Mouse (Mus musculus) liver, embryonic 14.5 days (tissue): Measurements from ENCODE around the gene Mical3. TPM values are rescaled to one million over a fixed set of nuclear protein-coding genes. Genes with fewer than 3 reads are reported as not detected.

Experiments
- ATAC-seq: fragments of 200-750 bp; cut with Nextera tagmentation; 2 replicates; pipeline ENCODE4 v1.8.0; 2017; ENCODE audit warnings: moderate number of reproducible peaks, mild to moderate bottlenecking, moderate library complexity; ENCODE audit not compliant: insufficient read depth
- DNase-seq, 3 experiments: peaks; one replicate each; pipeline ENCODE4 v3.0.0-alpha.2; 2012 to 2013; ENCODE audit warnings: low read depth in 3 of 3, low spot score in 3 of 3
- H3K27ac ChIP-seq: fragments of 300-500 bp; sonication (generic); 2 replicates; pipeline ENCODE4 v1.5.1; 2014; ENCODE audit warnings: moderate library complexity, mild to moderate bottlenecking, control low read depth, inconsistent platforms
- H3K27me3 ChIP-seq: fragments of 300-500 bp; sonication (generic); 2 replicates; pipeline ENCODE4 v1.6.1; 2014; ENCODE audit warnings: mild to moderate bottlenecking, low read length, moderate library complexity; ENCODE audit not compliant: control insufficient read depth, insufficient read depth
- H3K36me3 ChIP-seq: fragments of 300-500 bp; sonication (generic); replicated peaks from 2 replicates; pipeline ENCODE4 v1.6.1; 2014; ENCODE audit warnings: low read depth; ENCODE audit not compliant: control insufficient read depth, insufficient read depth
- H3K4me1 ChIP-seq, 2 experiments: fragments of 200-500 bp in 1 of 2; fragments of 300-500 bp in 1 of 2; sonication (generic) in 1 of 2; replicated peaks; 2 replicates each; pipeline ENCODE4 v1.6.1; 2012 to 2014; ENCODE audit warnings: antibody characterized with exemption in 1 of 2, inconsistent platforms in 1 of 2, low read length in 1 of 2; ENCODE audit not compliant: control insufficient read depth in 2 of 2, insufficient read depth in 2 of 2
- H3K4me2 ChIP-seq: fragments of 300-500 bp; sonication (generic); 2 replicates; pipeline ENCODE4 v1.6.1; 2014; ENCODE audit warnings: low read depth, mild to moderate bottlenecking, control low read depth, moderate library complexity
- H3K4me3 ChIP-seq, 2 experiments: fragments of 200-500 bp in 1 of 2; fragments of 300-500 bp in 1 of 2; sonication (generic) in 1 of 2; 2 replicates each; pipeline ENCODE4 v1.5.1; 2012 to 2014; ENCODE audit warnings: low read depth in 2 of 2, low read length in 2 of 2, mild to moderate bottlenecking in 2 of 2, control low read depth in 1 of 2, inconsistent platforms in 1 of 2, moderate library complexity in 1 of 2; ENCODE audit not compliant: insufficient read depth in 1 of 2
- H3K9ac ChIP-seq: fragments of 300-500 bp; sonication (generic); replicated peaks from 2 replicates; pipeline ENCODE4 v1.6.1; 2014; ENCODE audit warnings: mild to moderate bottlenecking, control low read depth, moderate library complexity
- H3K9me3 ChIP-seq: fragments of 300-500 bp; sonication (generic); 2 replicates; pipeline ENCODE4 v1.6.1; 2016; ENCODE audit warnings: low read length, mixed read lengths; ENCODE audit not compliant: control insufficient read depth
- CTCF ChIP-seq: IDR thresholded peaks from 2 replicates; pipeline ENCODE4 v1.5.1; 2016; ENCODE audit warnings: antibody characterized with exemption, low read depth, control low read depth
- EP300 ChIP-seq: IDR thresholded peaks from 2 replicates; pipeline ENCODE4 v1.6.1; 2016; ENCODE audit warnings: antibody characterized with exemption, low read depth
- WGBS: fragments of 180-500 bp; shearing (Covaris S2); extraction: QIAGEN DNeasy Blood & Tissue Kit; methylation state at CpG from one replicate; pipeline ENCODE4 v1.1.7; 2014; ENCODE audit not compliant: insufficient replicate concordance; 5-methylcytosine and 5-hydroxymethylcytosine counted together
- polyA plus RNA-seq, 2 experiments: library from polyadenylated mRNA; depleted of rRNA in 1 of 2; stranded (reverse) in 1 of 2; unstranded in 1 of 2; fragments of >200 nt; fragmentation: Nextera tagmentation in 1 of 2; extraction: Ambion mirVana in 1 of 2; gene quantifications; 2 replicates each; pipeline versions ENCODE4 v1.2.1 to v1.2.3; 2012 to 2014

The Mical3 gene
- polyA plus RNA-seq, 2 experiments = 8.1 to 9.4 TPM

- no peak overlapping the region for H3K27ac ChIP-seq
- ATAC-seq (no peak), DNase-seq (no peak)
These were observed 72.8 kb downstream of the Mical3 start for GRCm38 (mm10) chr6:121058039-121058438.

GRCm38 (mm10) chr6:121057181-121057956 is 73.4 kb downstream of the Mical3 start:
- H3K27ac ChIP-seq = no peak overlapping the region
- H3K4me2 ChIP-seq = no peak overlapping the region
- TF ChIP-seq CTCF (no peak), EP300 (no peak)
- DNase-seq (no peak), ATAC-seq (no peak)
- no peaks in the 10 kb centered on the region for H3K36me3 ChIP-seq
- 78% methylated on average over 22 of the region's 22 CpGs for WGBS
- no peaks in the 10 kb centered on the region for H3K27me3 ChIP-seq
- H3K4me3 ChIP-seq = no peak overlapping the region
- H3K9ac ChIP-seq = no peak overlapping the region
- peaks cover 2 to 20% of the 10 kb centered on the region in 2 experiments for H3K4me1 ChIP-seq
- no peaks in the 10 kb centered on the region for H3K9me3 ChIP-seq

More at GRCm38 (mm10) chr6:121058039-121058438, 72.8 kb downstream of the Mical3 start:
- Histone ChIP-seq H3K4me3 (no peak overlapping the region), H3K27me3 (no peaks in the 10 kb centered on the region), H3K9me3 (no peaks in the 10 kb centered on the region), H3K4me2 (no peak overlapping the region), H3K4me1 (peaks cover 2 to 14% of the 10 kb centered on the region in 2 experiments), H3K36me3 (no peaks in the 10 kb centered on the region), H3K9ac (no peak overlapping the region)
- TF ChIP-seq CTCF (no peak), EP300 (no peak)
- 62% methylated on average over 2 of the region's 2 CpGs for WGBS

- DNase-seq (no peak), ATAC-seq (no peak)
- no peak overlapping the region for H3K4me2 ChIP-seq
- TF ChIP-seq CTCF (no peak), EP300 (no peak)
- no peak overlapping the region for H3K9ac ChIP-seq
- H3K27me3 ChIP-seq = no peaks in the 10 kb centered on the region
- no peak overlapping the region for H3K4me3 ChIP-seq
- H3K9me3 ChIP-seq = no peaks in the 10 kb centered on the region
- WGBS = 61% methylated on average over 3 of the region's 3 CpGs
- peaks cover 4 to 31% of the 10 kb centered on the region in 2 experiments for H3K4me1 ChIP-seq
- H3K27ac ChIP-seq = no peak overlapping the region
- H3K36me3 ChIP-seq = no peaks in the 10 kb centered on the region
These were observed 75.3 kb downstream of the Mical3 start for GRCm38 (mm10) chr6:121055496-121055895.

- TF ChIP-seq CTCF (no peak), EP300 (no peak)
- Histone ChIP-seq H3K4me3 (no peak overlapping the region), H3K4me1 (peaks cover 4 to 31% of the 10 kb centered on the region in 2 experiments), H3K27ac (no peak overlapping the region), H3K9me3 (no peaks in the 10 kb centered on the region), H3K9ac (no peak overlapping the region), H3K4me2 (no peak overlapping the region), H3K36me3 (no peaks in the 10 kb centered on the region), H3K27me3 (no peaks in the 10 kb centered on the region)
- DNase-seq (no peak), ATAC-seq (no peak)
- WGBS = 93% methylated on average over 9 of the region's 9 CpGs
These were observed 75.9 kb downstream of the Mical3 start for GRCm38 (mm10) chr6:121054908-121055307.

GRCm38 (mm10) chr6:121054340-121054739 is 76.5 kb downstream of the Mical3 start:
- 65% methylated on average over 3 of the region's 3 CpGs for WGBS
- H3K9me3 ChIP-seq = no peaks in the 10 kb centered on the region
- peaks cover 4 to 33% of the 10 kb centered on the region in 2 experiments for H3K4me1 ChIP-seq
- DNase-seq (no peak), ATAC-seq (no peak)
- H3K4me2 ChIP-seq = no peak overlapping the region
- H3K36me3 ChIP-seq = no peaks in the 10 kb centered on the region
- H3K27ac ChIP-seq = no peak overlapping the region
- no peak overlapping the region for H3K4me3 ChIP-seq
- H3K27me3 ChIP-seq = no peaks in the 10 kb centered on the region
- H3K9ac ChIP-seq = no peak overlapping the region
- no peak for TF ChIP-seq CTCF
- TF ChIP-seq EP300 = no peak
